ENCODE assay signal across 10 mouse cellular contexts in genomic region chr4:148462717-148463116, GRCm38 (mm10). TPM values are rescaled to one million over a fixed set of nuclear protein-coding genes. Genes with fewer than 3 reads are reported as not detected.
A peak's percentile ranks its signal among the peaks of the same experiment; 100 is the strongest.
DNase-seq lines count a peak whose midpoint lies in the region; ATAC-seq and TF ChIP-seq lines count a peak whose summit lies in the region.
"Had no signal": no experiment of that assay in that cellular context is flagged by ENCODE, and none has a peak within 500 bp of the region (broad histone marks: within the 10 kb centered on the region; RNA-seq: fewer than 3 reads in every experiment).

No protein-coding gene starts in this region.

- H3K4me3 ChIP-seq in testis, adult 2 months (ENCODE audit: control insufficient read depth, low read depth, low read length) = no peak overlapping the region
- H3K4me3 ChIP-seq in forebrain, embryonic 12.5 days (replicated peaks) = no peak overlapping the region
- H3K4me3 ChIP-seq: embryonic facial prominence, embryonic 10.5 days; heart, embryonic 13.5 days had no signal

- H3K9me3 ChIP-seq in forebrain, embryonic 12.5 days = no peaks in the 10 kb centered on the region
- H3K9me3 ChIP-seq: embryonic facial prominence, embryonic 10.5 days; heart, embryonic 13.5 days had no signal

- 97% methylated on average over 13 of the region's 13 CpGs for WGBS in forebrain, embryonic 12.5 days

- H3K27me3 ChIP-seq in testis, adult 2 months (ENCODE audit: control insufficient read depth, insufficient read depth, low read length) = no peaks in the 10 kb centered on the region
- no peaks in the 10 kb centered on the region for H3K27me3 ChIP-seq in forebrain, embryonic 12.5 days
- H3K27me3 ChIP-seq: heart, embryonic 13.5 days had no signal

- peaks cover 3% of the 10 kb centered on the region for H3K36me3 ChIP-seq in testis, adult 2 months (ENCODE audit: control insufficient read depth, insufficient read depth, low read length)
- peaks cover 98% of the 10 kb centered on the region for H3K36me3 ChIP-seq in forebrain, embryonic 12.5 days (replicated peaks)

- no peak overlapping the region for H3K9ac ChIP-seq in forebrain, embryonic 12.5 days
- H3K9ac ChIP-seq: heart, embryonic 13.5 days had no signal

- TF ChIP-seq POLR2A in testis, adult 2 months (IDR thresholded peaks at IDR 0.05; ENCODE audit: control insufficient read depth, low read depth, low read length) = no peak

- no peak; the same call in 1 of the 2 replicates for ATAC-seq in forebrain, embryonic 12.5 days (ENCODE audit: low FRiP score)

- peak overlapping the region; percentile 61; the same call in 1 of the 2 replicates for H3K27ac ChIP-seq in testis, adult 2 months (ENCODE audit: control insufficient read depth, insufficient read depth, low read depth, low read length)
- H3K27ac ChIP-seq in forebrain, embryonic 12.5 days = no peak overlapping the region
- H3K27ac ChIP-seq: embryonic facial prominence, embryonic 10.5 days; heart, embryonic 13.5 days had no signal

- peak; percentile 80 to 83 for DNase-seq in kidney, adult 8-10 months
- no peak for DNase-seq in kidney, postnatal 10 days
- no peak for DNase-seq in testis, postnatal 10 days (ENCODE audit: low spot score)
- DNase-seq in kidney, postnatal 25 days = peak; percentile 68 to 92
- no peak for DNase-seq in frontal cortex, postnatal 25 days (ENCODE audit: low spot score in 2 of 2)
- DNase-seq: adrenal gland, postnatal 25 days had no signal

- no peak for TF ChIP-seq CTCF in testis, adult 2 months (IDR thresholded peaks at IDR 0.05; ENCODE audit: control insufficient read depth, insufficient read depth, insufficient replicate concordance, low read depth, low read length)

- H3K4me2 ChIP-seq in forebrain, embryonic 12.5 days = no peak overlapping the region
- H3K4me2 ChIP-seq: heart, embryonic 13.5 days had no signal

- no peaks in the 10 kb centered on the region for H3K4me1 ChIP-seq in testis, adult 2 months (ENCODE audit: control insufficient read depth, insufficient read depth, low read length)
- H3K4me1 ChIP-seq in forebrain, embryonic 12.5 days = no peaks in the 10 kb centered on the region
- H3K4me1 ChIP-seq: embryonic facial prominence, embryonic 10.5 days; heart, embryonic 13.5 days had no signal

RNA-seq across cellular contexts. Expression of gene Mtor, which starts 14.3 kb away (rescaled TPM):
- 74.8 and 75.5 TPM in 2 replicates for polyA plus RNA-seq in testis, adult 2 months (2012; rRNA removed)
- 31.2 and 35.1 TPM in 2 replicates for polyA plus RNA-seq in forebrain, embryonic 12.5 days (2016; fragmentation: Nextera tagmentation; extraction: Ambion mirVana)

RNA-seq across cellular contexts. Expression of gene Ubiad1, which starts 18.1 kb away (rescaled TPM):
- polyA plus RNA-seq in testis, adult 2 months (2012; rRNA removed) = 12.8 and 14.5 TPM in 2 replicates
- polyA plus RNA-seq in forebrain, embryonic 12.5 days (2016; fragmentation: Nextera tagmentation; extraction: Ambion mirVana) = 19.1 and 20.8 TPM in 2 replicates

RNA-seq across cellular contexts. Expression of gene Angptl7, which starts 37.5 kb away (rescaled TPM):
- polyA plus RNA-seq in testis, adult 2 months (2012; rRNA removed) = 3.4 and 11.0 TPM in 2 replicates
- 0.29 and 0.51 TPM in 2 replicates for polyA plus RNA-seq in forebrain, embryonic 12.5 days (2016; fragmentation: Nextera tagmentation; extraction: Ambion mirVana)

Comparison
In these comparisons a context has a peak if more than half of its experiments do, and no peak if none do; other contexts are left out.
1. DNase-seq: peak in kidney, adult 8-10 months (2 of 2) and kidney, postnatal 25 days (2 of 2); none in kidney, postnatal 10 days (single experiment), testis, postnatal 10 days (single experiment) and frontal cortex, postnatal 25 days (0 of 2).